Mouse (Mus musculus) retina, embryonic 14.5 days (tissue): Measurements from ENCODE around the gene Edaradd.
A peak's percentile ranks its signal among the peaks of the same experiment; 100 is the strongest.

Experiments used
- DNase-seq: peaks from one replicate; pipeline ENCODE4 v3.0.0-alpha.2; 2015; ENCODE audit warnings: low spot score

Edaradd gene

GRCm38 (mm10) chr13:12519955-12520584 lies at the start of gene Edaradd:
Edaradd (minus strand) TSS chr13:12520438.
- peak; percentile 77 for DNase-seq

DNA sequence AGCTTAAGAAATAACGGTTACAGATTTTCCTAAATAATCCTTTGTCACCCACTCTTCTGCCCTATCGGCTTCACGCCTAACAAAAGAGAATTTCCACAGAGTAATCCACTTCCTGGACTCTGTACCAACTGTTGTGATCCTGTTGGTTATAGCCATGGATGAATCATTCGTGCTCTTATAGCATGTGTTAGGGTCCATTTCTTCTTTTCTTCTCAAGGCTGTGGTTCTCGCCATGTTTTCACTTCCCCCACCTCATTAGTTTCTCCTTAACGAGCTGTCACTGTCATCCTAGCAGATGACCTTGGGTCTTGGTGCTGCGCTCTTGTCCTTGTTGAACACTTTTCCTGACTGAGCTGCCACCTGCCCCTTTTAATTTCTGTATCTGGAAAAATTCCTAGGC lies 49.5 kb upstream of the Edaradd start:
- DNase-seq = peak; percentile 5

DNA sequence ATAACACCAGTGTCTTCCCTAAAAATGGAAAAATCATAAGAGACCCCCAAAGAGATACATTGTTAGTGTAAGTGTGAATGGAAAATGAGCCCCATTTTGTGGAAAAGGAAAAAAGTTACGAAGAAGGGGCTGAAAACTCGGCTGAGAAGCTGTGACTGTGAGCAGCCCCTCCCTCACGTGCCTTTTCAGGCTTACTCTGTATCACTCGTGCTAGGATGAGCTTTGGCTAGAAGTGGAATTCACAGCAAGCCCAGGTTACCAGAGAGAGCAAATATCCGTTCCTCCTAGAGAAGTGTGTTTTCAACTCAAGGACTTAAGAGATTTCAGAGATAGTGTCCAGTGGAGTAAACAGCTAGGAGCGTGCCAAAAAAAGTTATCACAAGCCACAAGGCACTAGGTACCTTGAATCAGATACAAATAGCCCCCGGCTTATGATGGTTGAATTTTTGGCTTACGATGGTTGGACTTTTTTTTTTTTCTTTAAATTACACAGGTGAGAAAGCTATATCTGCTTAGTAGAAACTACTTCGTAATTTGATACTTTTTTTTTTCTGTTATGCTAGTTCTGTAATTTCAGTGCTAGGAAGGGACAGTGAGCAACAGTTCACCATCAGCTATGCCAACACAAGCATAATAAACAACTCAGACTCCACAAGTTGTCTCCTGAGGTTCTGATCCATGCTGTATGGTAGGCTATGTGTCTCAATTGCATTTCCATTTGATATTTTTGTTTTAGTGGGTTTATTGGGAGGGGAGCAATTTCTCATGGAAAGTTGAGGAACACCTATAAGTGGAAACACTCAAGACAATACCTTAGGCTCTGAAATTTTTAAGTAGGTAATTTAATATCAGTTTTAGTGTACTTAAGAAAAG lies 48.6 kb upstream of the Edaradd start:
- no peak for DNase-seq

DNA sequence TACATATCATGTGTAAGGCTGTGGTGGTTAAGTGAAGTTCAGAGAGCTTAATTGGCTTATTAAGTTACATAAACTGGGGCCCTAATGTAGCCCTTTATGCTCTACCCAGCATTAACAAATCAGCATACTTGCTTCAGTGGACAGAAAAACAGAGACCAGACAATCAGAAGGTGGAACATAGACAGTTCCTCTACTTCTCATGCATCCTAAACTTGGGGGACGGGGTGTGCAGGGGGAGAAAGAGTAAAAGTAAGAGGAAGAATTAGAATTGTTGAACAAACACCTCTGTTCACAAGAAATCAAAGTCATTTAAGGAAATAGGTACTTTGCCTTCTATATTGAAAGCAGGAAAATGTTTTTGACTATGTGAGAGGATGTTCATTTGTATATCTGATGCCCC lies 47.7 kb upstream of the Edaradd start:
- DNase-seq = no peak

GRCm38 (mm10) chr13:12565621-12566390 lies 45.6 kb upstream of the Edaradd start, which contains the start of gene Ero1lb:
Ero1lb (plus strand) TSS chr13:12565874.
- peak; percentile 99 for DNase-seq

DNA sequence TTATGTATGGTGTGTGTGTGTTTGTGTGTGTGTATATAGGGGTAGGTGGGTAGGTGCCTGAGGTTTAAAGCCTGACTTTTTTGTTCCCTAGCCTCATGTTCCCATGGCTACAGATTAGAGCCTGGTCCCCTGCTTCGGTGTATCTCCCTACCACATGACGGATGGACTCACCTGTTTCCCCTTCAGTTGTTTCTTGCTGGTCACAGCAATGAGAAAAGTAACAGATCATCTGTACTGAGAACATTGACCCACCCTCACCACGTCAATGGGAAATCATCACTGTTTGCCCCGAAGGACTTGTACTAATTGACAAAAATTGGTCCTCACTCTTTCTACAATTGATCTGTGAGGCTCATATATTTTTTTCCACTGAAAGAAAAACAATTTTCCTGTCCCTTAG lies 42.0 kb upstream of the Edaradd start:
- DNase-seq = no peak

DNA sequence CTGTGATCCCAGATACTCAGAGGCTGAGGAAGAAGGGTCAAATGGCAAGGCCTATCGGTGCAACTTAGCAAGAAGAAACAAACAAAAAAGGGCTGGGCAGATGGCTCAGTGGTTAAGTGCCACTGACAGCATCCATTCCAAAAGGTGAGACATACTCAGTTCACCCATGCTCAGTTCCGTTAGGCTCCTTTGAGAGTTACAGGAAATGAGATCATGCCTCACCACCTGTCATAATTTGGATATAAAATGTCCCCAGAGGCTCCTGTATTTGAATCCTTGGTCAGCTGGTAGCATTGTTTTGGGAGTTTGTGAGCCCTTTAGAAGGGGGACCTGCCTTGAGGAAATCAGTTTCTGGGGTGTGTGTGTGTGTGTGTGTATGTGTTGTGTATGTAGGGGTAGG lies 41.5 kb upstream of the Edaradd start:
- no peak for DNase-seq

- no peak for DNase-seq
Measured at GRCm38 (mm10) chr13:12559462-12560120, 39.4 kb upstream of the Edaradd start.

GRCm38 (mm10) chr13:12559044-12559443 lies 38.8 kb upstream of the Edaradd start:
- no peak for DNase-seq

DNA sequence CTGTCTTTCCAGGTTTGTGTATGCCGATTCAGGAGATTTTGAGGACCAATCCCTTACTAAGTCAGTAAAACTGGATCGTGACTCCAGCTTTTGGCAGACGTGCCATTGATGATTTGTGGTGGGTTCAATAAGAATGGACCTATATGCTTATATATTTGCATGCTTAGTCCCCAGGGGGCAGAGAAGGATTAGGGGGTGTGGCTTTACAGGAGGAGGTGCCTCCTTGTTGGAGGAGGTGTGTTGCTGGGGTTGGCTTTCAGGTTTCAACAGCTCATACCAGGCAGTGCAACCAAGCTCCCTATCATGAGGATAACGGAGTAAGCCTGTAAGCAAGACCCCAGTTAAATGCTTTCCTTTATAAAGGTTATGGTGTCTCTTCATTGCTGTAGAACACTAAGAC lies 34.0 kb upstream of the Edaradd start:
- DNase-seq = no peak

GRCm38 (mm10) chr13:12543880-12544568 lies 23.8 kb upstream of the Edaradd start:
- DNase-seq = no peak

GRCm38 (mm10) chr13:12543246-12543645 lies 23.0 kb upstream of the Edaradd start:
- no peak for DNase-seq

- DNase-seq = peak; percentile 82
Measured at GRCm38 (mm10) chr13:12542006-12542981, 22.1 kb upstream of the Edaradd start.

GRCm38 (mm10) chr13:12540119-12540518 lies 19.9 kb upstream of the Edaradd start:
- no peak for DNase-seq

DNA sequence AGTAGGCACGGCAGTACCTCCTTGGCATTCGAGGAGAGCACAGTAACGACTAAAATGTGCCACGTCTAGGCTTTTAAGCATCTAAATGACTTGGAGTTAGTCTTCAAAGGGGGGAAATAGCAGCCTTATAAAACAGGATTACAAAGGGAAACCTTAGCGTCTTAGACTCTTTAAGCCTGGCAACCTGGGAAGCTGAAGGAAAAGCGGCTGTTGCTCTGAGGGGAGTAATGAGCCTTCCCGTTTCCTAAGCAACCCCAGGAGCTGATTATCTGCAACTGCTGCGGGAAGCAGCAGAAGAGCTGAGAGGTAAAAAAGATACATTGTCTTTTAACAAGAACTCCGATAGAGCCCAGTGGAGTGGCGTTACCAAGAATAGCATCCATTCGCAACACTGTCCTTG lies 19.5 kb upstream of the Edaradd start:
- peak; percentile 13 for DNase-seq

DNA sequence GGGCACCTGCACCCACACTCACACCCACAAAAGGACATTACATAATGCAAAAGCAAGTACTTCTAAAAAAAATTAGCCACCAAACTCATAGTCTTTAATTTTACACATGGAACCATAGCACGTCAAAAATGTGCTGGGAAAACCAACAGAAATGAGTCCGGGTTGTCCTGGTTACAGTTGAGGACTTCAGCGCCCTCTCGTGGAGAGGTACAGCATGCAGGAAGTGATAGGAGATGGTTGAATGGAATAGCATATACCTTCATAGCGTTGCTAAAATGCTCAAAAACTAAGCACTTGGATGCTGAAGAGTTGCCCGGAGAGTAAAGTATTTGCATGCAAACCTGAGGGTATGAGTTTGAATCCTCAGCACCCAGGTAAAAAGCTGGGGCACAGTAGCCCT lies 17.7 kb upstream of the Edaradd start:
- peak; percentile 16 for DNase-seq

GRCm38 (mm10) chr13:12534628-12535027 lies 14.4 kb upstream of the Edaradd start:
- no peak for DNase-seq

GRCm38 (mm10) chr13:12525678-12526077 lies 5.4 kb upstream of the Edaradd start:
- no peak for DNase-seq

GRCm38 (mm10) chr13:12522346-12522745 lies 2.1 kb upstream of the Edaradd start:
- no peak for DNase-seq

- no peak for DNase-seq
Measured at GRCm38 (mm10) chr13:12519371-12519770, 867 bp downstream of the Edaradd start.
